Mouse (Mus musculus) inflammation-experienced regulatory T-cells, adult 6 months (primary cell): ENCODE measurements at regions not wholly inside any gene's neighbourhood (a gene's known extent, or its start where the extent isn't known, plus 50 kb on each side); places are given as distances from the start of the nearest gene placed in this dataset.

Source experiments
- ATAC-seq: one replicate; pipeline ENCODE4 v1.8.0; 2017

GRCm38 (mm10) chr8:26526474-26527185 is 407.3 kb downstream of the Gm45692 start:
- ATAC-seq: no peak

GRCm38 (mm10) chr8:26527186-26527580 is 407.8 kb downstream of the Gm45692 start:
- ATAC-seq: no peak

GRCm38 (mm10) chr8:26529921-26530320 is 410.6 kb downstream of the Gm45692 start:
- ATAC-seq: no peak

DNA sequence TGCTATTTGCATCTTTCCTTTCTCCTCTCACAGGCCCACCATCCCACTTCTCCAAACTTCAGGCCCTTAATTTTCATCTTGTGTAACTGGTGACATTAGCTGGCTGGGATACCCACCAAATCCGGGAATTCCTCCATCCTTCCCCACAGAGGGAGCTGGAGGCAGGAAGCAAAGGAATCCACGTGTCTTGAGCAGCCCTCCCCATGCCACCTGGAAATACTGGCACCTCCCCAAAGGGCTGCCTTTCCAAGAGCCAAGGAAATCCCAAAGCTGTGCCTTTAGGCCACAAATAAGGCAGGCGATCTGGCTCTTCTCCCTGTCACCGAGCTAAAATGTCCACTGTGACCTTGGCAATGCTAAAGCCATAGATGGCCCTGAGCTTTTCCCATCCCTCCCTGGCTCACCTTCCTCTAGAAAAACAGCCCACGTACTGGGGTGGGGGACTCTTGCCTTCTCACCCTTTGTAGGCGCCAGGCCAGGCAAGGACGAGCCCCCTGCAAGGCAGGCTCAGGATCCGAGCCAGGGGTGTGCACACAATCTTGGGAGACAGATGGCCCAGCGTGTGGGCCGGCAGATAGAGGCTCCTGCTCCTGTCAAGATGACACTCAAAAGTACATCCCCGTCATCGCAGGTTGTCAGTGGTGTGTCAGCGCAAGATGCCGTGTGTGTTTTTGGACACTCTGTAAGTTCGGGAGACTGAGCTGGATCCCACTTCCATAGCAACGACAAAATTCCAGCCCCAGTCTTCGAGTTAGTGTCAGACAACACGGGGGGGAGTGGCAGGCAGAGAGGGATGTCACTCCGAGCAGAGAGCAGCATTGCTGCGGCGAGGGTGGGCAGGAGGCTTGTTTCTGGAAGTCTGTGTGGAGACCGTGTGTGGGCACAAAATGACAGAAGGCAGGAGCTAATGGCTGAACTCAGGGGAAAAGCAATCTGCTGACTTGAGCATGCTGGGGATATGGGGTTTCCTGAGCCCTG is 414.4 kb downstream of the Gm45692 start:
- no peak for ATAC-seq

DNA sequence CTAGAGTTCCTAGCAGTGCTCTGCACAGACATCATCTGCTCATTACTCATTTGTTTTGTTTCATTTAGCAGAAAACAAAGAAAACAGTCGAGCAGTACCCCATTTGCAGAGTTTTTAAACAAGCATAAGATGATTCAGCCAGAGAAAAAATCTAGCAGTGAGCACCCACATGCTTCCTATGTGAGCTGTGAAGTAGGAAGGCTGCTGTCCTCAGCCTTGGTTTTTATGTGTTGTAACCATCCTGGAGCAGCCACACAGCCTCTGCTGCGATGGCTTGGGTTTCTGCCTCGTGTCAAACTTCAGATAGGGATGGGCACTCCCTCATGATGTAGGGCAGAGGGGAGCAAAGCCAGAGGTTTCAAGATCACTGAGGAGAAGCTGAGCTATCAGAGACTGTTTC is 416.5 kb downstream of the Gm45692 start:
- ATAC-seq: no peak

DNA sequence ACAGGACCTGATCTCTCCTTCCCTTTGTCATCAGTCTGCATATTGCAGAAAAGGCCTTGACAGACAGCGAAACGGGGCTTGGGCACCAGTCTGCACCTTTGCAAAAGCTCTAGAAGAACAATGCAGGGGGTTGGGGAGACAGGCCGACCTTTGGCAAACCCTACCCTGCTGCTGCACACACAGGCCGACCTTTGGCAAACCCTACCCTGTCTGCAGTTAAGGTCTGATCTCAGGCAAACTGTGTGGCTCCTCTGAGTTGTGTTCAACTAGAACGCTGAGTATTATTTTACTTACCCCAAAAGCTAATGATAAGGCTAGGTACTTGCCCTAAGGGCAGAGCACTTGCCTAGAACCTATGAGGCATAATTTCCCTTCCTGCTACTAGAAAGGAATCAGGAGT is 423.4 kb upstream of the Zfp703 start:
- ATAC-seq: no peak

GRCm38 (mm10) chr8:26559196-26559595 is 417.9 kb upstream of the Zfp703 start:
- no peak for ATAC-seq

- no peak for ATAC-seq
Observed at GRCm38 (mm10) chr8:26563151-26563550, 414.0 kb upstream of the Zfp703 start.

DNA sequence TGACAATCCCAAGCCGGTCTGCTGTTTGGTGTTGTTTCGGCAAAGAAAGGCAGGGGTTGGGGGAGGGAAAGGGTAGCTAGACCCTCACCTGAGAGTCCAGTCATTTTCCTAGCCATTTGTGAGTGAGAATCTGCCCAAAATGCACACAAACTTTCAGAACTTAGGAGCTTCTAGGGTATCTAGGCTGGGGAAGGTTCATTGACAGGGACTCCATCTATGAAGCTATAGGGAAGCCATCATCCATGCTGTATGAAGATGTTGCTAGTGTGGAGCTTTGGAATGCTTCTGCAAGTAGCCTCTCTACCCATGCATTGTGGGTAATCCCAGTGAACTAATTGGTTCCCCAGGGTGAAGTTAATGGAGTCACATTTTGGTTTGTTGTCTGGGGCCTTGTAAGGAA is 412.9 kb upstream of the Zfp703 start:
- no peak for ATAC-seq

GRCm38 (mm10) chr8:26568423-26569060 is 408.6 kb upstream of the Zfp703 start:
- no peak for ATAC-seq

GRCm38 (mm10) chr8:26588841-26589240 is 388.3 kb upstream of the Zfp703 start:
- ATAC-seq: no peak

GRCm38 (mm10) chr8:26590591-26591212 is 386.4 kb upstream of the Zfp703 start:
- no peak for ATAC-seq

DNA sequence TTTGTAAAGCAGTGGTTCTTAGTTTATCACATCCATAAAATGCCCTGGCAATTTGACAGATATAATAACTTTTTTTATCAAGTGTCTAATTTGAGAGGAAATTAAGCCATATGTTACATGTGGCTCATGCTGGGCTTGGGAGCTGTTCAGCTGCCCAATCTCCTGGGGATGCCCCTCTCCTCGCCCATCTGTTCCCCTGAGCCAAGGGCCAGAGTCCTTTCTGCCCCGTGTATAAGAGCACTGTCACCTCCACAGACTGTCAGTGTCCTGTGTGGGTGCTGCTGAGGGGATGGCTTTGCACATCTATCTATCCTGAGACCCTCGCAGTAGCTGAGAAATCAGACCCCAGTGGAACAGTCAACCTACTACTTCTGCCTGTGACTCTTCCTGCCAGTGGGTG is 385.9 kb upstream of the Zfp703 start:
- no peak for ATAC-seq

- ATAC-seq: no peak
Observed at GRCm38 (mm10) chr8:26593536-26594368, 383.4 kb upstream of the Zfp703 start.

DNA sequence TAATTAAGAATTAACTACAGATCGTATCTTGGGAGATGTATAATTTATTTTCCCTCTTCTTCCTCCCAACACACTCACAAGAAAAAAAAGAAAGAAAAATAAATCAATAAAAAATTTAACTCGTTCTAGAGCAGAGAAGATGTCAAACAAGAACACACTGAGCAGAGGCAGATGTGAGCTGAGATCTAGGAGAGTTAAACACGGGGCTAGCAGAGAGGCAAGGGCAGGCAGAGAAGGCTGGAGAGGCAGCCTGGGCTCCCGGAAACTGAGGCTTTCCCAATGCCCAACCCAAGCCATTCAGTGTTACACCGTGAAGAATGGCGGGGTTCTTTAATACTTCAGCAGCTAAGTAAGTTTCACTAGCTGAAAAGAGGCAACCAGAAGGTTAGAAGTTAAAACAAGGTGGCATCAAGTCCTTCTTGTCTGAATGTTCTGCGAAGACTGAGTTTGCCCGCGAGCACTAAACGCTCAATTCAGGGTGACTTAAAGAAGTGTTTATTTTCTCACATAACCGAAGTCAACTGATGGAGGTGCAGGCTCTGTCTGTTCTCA is 382.7 kb upstream of the Zfp703 start:
- ATAC-seq: no peak

DNA sequence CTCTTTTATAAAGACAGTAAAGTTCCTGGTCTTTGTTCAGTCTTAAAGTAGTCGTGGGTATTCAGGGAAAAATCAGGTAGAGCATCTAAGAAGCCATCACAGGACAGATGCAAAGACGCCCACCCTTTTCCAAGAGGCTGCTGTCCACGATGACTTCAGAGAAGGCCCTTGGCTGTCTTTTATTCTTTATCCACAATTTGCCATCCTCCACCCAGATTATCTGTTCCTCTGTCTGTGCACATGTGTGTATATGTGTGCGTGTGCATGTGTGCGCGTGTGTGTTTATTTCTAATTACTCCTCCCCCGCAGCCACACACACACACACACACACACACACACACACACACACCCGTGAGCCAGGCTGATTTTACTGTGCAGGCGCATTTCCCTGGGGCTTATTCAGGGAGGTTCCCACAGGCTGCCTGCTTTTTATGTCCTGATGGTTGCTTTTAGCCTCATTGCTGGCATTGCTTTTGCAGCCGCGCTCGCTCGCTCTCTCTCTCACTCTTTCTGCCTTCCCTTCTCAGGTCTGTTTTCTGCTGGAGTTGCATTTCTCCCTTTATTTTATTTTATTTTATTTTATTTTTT is 381.6 kb upstream of the Zfp703 start:
- ATAC-seq: no peak

DNA sequence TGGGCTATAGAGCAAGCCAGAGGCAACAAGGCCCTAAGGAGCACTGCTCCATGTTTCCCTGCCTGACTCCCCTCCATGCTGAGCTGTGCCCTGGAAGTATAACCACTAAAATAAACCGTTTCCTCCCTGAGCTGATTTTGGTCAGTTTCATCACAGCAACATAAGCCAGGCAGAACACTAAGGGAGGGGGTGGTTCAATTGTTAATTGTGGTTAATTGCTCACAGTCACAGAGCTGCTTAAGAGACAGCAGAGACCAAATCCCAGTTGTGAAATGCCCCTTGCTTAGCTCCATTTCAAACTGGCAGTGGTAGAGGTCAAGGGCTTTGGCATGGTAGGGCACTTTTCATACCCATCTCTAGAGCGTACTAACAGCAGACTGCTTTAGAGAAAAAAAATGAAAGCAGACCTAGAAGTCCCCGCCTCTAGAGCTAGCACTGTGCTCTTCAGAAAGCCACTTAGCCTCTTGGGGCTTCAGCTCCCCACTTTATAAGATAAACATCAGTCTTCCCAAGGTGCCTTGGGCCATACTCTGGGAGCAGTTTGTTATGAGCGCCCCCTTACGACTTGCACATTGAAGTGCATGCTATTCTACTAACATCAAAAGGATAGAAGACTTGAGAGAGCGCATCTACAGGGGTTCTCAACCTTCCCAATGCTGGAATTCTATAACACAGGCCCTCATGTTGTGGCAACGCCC is 380.3 kb upstream of the Zfp703 start:
- ATAC-seq: no peak

DNA sequence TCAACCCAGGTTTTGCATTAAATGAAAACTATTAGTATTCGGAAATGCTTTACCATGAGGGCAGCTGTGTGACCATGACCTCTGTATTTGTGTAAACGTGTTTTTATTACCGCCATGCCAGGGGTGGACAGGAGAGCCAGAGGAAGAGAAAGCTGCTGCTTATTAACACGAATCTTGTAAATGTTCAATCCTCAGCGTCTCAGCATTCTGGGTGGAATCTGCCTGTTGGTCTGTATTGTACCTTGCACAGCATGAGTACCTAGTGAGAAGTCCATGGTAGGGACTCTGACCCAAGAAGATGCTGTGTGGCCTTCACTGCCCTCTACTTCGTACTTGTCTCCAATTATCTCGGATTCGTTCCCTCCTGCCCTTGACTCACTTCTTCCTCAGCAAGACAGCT is 378.6 kb upstream of the Zfp703 start:
- no peak for ATAC-seq

GRCm38 (mm10) chr8:26600127-26600526 is 377.0 kb upstream of the Zfp703 start:
- no peak for ATAC-seq

DNA sequence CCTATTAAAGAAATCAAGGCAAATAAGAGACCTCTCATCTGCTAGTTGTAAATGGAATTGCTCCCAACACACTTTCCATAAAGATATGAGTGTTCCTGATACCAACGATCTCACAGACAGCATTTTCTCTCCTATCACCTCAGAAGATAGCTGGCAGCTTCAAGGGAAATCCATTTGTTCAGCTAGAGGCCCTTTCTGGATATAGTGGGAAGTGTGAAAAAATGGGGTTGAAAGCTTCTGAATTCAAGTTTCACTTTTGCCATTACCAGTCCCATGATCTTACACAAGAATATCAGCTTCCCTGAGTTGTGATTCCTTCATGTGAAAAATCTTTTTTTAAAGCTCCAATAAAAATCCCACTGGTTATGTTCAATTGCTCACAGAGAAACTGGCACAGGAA is 369.1 kb upstream of the Zfp703 start:
- no peak for ATAC-seq

DNA sequence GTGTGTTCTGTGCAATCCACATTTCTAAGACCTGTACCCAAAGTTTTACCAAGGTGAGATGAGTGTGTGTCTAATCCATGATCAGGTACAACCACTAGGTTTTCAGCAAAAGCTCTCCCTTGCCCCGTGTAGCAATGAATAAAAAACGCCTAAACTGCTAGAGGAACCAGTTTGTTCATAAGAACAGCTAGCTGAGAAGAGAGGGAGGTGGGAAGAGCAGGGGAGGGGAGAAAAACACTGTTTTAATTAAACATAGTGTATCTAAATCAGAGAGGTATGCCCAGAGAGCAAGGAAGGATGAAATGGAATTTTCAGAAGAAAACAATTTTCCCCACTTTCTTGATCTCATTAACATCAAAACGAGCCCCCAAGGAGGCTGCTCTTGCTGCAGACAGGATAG is 368.5 kb upstream of the Zfp703 start:
- no peak for ATAC-seq
